Mouse (Mus musculus) heart, postnatal 0 days (tissue): Measurements from ENCODE around the gene Camta1. TPM values are rescaled to one million over a fixed set of nuclear protein-coding genes. Genes with fewer than 3 reads are reported as not detected.

ENCODE experiments used
- ATAC-seq: fragments of 200-750 bp; cut with Nextera tagmentation; 2 replicates; pipeline ENCODE4 v1.8.0; 2017; ENCODE audit warnings: low read depth, moderate number of reproducible peaks, moderate library complexity; ENCODE audit not compliant: insufficient read depth
- DNase-seq: peaks from one replicate; pipeline ENCODE4 v3.0.0-alpha.2; 2016; ENCODE audit warnings: low spot score
- H3K27ac ChIP-seq: fragments of 300-500 bp; sonication (generic); 2 replicates; pipeline ENCODE4 v1.5.1; 2014; ENCODE audit warnings: low read depth, mild to moderate bottlenecking
- H3K27me3 ChIP-seq: fragments of 300-500 bp; sonication (generic); 2 replicates; pipeline ENCODE4 v1.6.1; 2014; ENCODE audit warnings: low read length, mixed read lengths; ENCODE audit not compliant: control insufficient read depth, insufficient read depth
- H3K36me3 ChIP-seq: fragments of 300-500 bp; sonication (generic); replicated peaks from 2 replicates; pipeline ENCODE4 v1.6.1; 2014; ENCODE audit warnings: low read length, mixed read lengths; ENCODE audit not compliant: control insufficient read depth, insufficient read depth
- H3K4me1 ChIP-seq: fragments of 300-500 bp; sonication (generic); 2 replicates; pipeline ENCODE4 v1.6.1; 2014; ENCODE audit warnings: antibody characterized with exemption; ENCODE audit not compliant: control insufficient read depth, insufficient read depth
- H3K4me2 ChIP-seq: fragments of 300-500 bp; sonication (generic); 2 replicates; pipeline ENCODE4 v1.6.1; 2014; ENCODE audit warnings: low read depth, mild to moderate bottlenecking, low read length, moderate library complexity
- H3K4me3 ChIP-seq: fragments of 300-500 bp; sonication (generic); 2 replicates; pipeline ENCODE4 v1.5.1; 2014; ENCODE audit warnings: low read depth, low read length
- H3K9ac ChIP-seq: fragments of 300-500 bp; sonication (generic); replicated peaks from 2 replicates; pipeline ENCODE4 v1.6.1; 2014; ENCODE audit warnings: low read depth, low read length, mixed read lengths
- H3K9me3 ChIP-seq: fragments of 300-500 bp; sonication (generic); replicated peaks from 2 replicates; pipeline ENCODE4 v1.6.1; 2016; ENCODE audit warnings: low read length; ENCODE audit not compliant: control insufficient read depth
- CTCF ChIP-seq: IDR thresholded peaks from 2 replicates; pipeline ENCODE4 v1.5.1; 2016; ENCODE audit warnings: antibody characterized with exemption, control low read depth, low read depth
- EP300 ChIP-seq: IDR thresholded peaks from 2 replicates; pipeline ENCODE4 v1.6.1; 2016; ENCODE audit warnings: antibody characterized with exemption, low read depth
- WGBS: fragments of 180-500 bp; shearing (Covaris S2); extraction: QIAGEN DNeasy Blood & Tissue Kit; methylation state at CpG from one replicate; pipeline ENCODE4 v1.1.7; 2014; 5-methylcytosine and 5-hydroxymethylcytosine counted together
- polyA plus RNA-seq: library from polyadenylated mRNA; unstranded; fragments of >200 nt; fragmentation: Nextera tagmentation; extraction: Ambion mirVana; gene quantifications from 2 replicates; pipeline ENCODE4 v1.2.1, GENCODE M21; 2015
- total RNA-seq: library from RNA; depleted of rRNA; stranded (reverse); fragments of >200 nt; gene quantifications from 2 replicates; pipeline ENCODE4 v1.2.3, GENCODE M21; 2014; ENCODE audit warnings: low replicate concordance

Camta1 gene
- total and polyA plus RNA-seq, 2 experiments from 2014 or later = 72.7 to 240 TPM

DNA sequence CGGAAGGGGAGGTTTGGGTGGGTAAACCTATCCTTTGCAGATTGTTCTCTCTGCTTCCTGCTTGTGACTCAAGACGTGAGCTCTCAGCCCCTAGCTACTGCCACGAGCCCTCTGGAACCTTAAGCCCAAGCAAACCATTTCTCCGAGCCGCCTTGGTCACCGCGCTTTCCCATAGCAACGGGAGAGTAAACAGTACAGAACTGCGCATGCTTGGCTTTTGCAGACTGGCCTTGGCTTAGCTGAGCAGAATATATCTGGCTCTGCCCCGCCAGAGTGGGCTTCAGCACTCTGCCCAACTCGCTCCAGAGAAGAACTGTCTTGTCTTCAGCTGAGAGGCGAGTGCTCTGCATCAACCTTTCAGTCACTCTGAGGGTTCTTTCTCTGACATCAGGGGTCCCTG, 509.9 kb downstream of the Camta1 start:
- H3K36me3 ChIP-seq = no peaks in the 10 kb centered on the region
- H3K27me3 ChIP-seq = 0 out of 2 replicates have a peak, but pooled peaks cover 5% of the 10 kb centered on the region
- no peak overlapping the region for H3K27ac ChIP-seq
- H3K4me3 ChIP-seq = no peak overlapping the region
- no peak overlapping the region for H3K9ac ChIP-seq
- no peak overlapping the region for H3K4me2 ChIP-seq
- WGBS = 47% methylated on average over 12 of the region's 12 CpGs
- ATAC-seq = no peak
- no peak for DNase-seq
- H3K4me1 ChIP-seq = no peaks in the 10 kb centered on the region
- no peak for TF ChIP-seq CTCF
- no peak for TF ChIP-seq EP300
- 0 out of 2 replicates have a peak, but pooled peaks cover 3% of the 10 kb centered on the region for H3K9me3 ChIP-seq

DNA sequence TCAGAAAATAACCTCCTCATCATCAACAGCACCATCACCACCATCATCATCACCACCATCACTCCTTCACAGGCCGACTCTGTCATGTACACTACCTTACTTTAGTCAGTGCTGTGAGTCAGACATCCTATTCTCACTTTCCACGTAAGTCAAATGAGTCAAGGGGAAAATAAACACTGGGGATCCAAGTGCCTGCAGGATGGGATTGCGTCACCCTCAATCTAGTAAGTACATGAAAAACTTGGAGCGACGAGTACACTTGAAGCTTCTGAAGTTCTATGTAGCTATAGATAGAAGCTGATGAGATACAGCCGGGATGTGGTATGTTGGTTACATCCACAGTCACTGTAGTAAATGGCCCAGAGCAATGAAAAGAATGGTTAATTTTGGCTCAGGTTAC, 514.1 kb downstream of the Camta1 start:
- TF ChIP-seq CTCF (no peak), EP300 (no peak)
- no peak for DNase-seq
- H3K4me1 ChIP-seq = no peaks in the 10 kb centered on the region

GRCm38 (mm10) chr4:151346673-151347072, 515.0 kb downstream of the Camta1 start:
- H3K36me3 ChIP-seq = no peaks in the 10 kb centered on the region
- no peaks in the 10 kb centered on the region for H3K27me3 ChIP-seq
- no peak overlapping the region for H3K4me2 ChIP-seq
- no peak for DNase-seq
- no peak overlapping the region for H3K4me3 ChIP-seq
- H3K9me3 ChIP-seq = 0 out of 2 replicates have a peak, but pooled peaks cover 3% of the 10 kb centered on the region
- no peak for ATAC-seq
- no peaks in the 10 kb centered on the region for H3K4me1 ChIP-seq
- TF ChIP-seq CTCF = no peak
- TF ChIP-seq EP300 = no peak
- H3K27ac ChIP-seq = no peak overlapping the region
- 85% methylated on average over 12 of the region's 12 CpGs for WGBS
- H3K9ac ChIP-seq = no peak overlapping the region

More for the DNA sequence above, 514.1 kb downstream of the Camta1 start:
- no peak overlapping the region for H3K4me3 ChIP-seq
- 72% methylated on average over 6 of the region's 6 CpGs for WGBS
- H3K36me3 ChIP-seq = no peaks in the 10 kb centered on the region
- ATAC-seq = no peak
- no peak overlapping the region for H3K27ac ChIP-seq
- 0 out of 2 replicates have a peak, but pooled peaks cover 3% of the 10 kb centered on the region for H3K9me3 ChIP-seq
- no peak overlapping the region for H3K9ac ChIP-seq
- no peak overlapping the region for H3K4me2 ChIP-seq
- H3K27me3 ChIP-seq = no peaks in the 10 kb centered on the region

GRCm38 (mm10) chr4:151344811-151345210, 516.9 kb downstream of the Camta1 start:
- Histone ChIP-seq H3K36me3 (no peaks in the 10 kb centered on the region), H3K4me2 (no peak overlapping the region), H3K4me1 (no peaks in the 10 kb centered on the region), H3K9ac (no peak overlapping the region), H3K27me3 (no peaks in the 10 kb centered on the region), H3K4me3 (no peak overlapping the region), H3K27ac (no peak overlapping the region), H3K9me3 (0 out of 2 replicates have a peak, but pooled peaks cover 3% of the 10 kb centered on the region)
- WGBS = 72% methylated on average over 10 of the region's 10 CpGs
- ATAC-seq = no peak
- TF ChIP-seq EP300 (no peak), CTCF (no peak)
- no peak for DNase-seq

DNA sequence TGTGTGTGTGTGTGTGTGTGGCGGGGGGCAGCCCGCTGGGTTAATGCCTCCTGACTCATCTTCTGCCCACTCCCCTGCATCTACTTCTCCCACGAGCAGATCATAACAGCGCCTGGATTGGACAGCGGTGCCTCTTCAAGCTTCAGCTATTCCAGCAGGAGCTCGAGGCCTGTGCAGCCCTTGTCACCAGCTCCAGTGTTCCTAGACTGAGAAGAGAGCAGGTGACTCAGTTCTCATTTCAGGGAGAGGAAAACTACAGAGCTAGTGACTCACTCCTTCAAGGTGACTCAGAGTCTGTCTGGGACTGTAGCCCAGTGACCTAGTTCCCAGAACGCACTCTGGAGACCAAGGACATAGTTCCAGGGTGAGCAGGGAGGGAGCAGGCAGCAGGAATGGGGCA, 522.3 kb downstream of the Camta1 start:
- ATAC-seq (no peak), DNase-seq (peak; percentile 8)
- TF ChIP-seq EP300 (no peak), CTCF (no peak)
- H3K27ac ChIP-seq = no peak overlapping the region
- no peak overlapping the region for H3K4me2 ChIP-seq
- H3K4me1 ChIP-seq = no peaks in the 10 kb centered on the region
- H3K9ac ChIP-seq = no peak overlapping the region
- no peak overlapping the region for H3K4me3 ChIP-seq
- no peaks in the 10 kb centered on the region for H3K36me3 ChIP-seq
- H3K9me3 ChIP-seq = no peaks in the 10 kb centered on the region
- WGBS = 48% methylated on average over 7 of the region's 7 CpGs
- H3K27me3 ChIP-seq = 0 out of 2 replicates have a peak, but pooled peaks cover 3% of the 10 kb centered on the region

GRCm38 (mm10) chr4:151338931-151339330, 522.7 kb downstream of the Camta1 start:
- H3K4me3 ChIP-seq = no peak overlapping the region
- no peak overlapping the region for H3K9ac ChIP-seq
- DNase-seq (no peak), ATAC-seq (no peak)
- no peaks in the 10 kb centered on the region for H3K9me3 ChIP-seq
- H3K4me2 ChIP-seq = no peak overlapping the region
- H3K27me3 ChIP-seq = 0 out of 2 replicates have a peak, but pooled peaks cover 3% of the 10 kb centered on the region
- WGBS = 70% methylated on average over 7 of the region's 7 CpGs
- no peak overlapping the region for H3K27ac ChIP-seq
- no peaks in the 10 kb centered on the region for H3K36me3 ChIP-seq
- TF ChIP-seq CTCF (no peak), EP300 (no peak)
- H3K4me1 ChIP-seq = no peaks in the 10 kb centered on the region
